Mouse (Mus musculus): ENCODE measurements around the gene Gm17654.
A peak's percentile ranks its signal among the peaks of the same experiment; 100 is the strongest.
"Not testable (repeated sequence)": the region's sequence is repeated elsewhere in the genome, so short reads cannot be mapped to it uniquely, and the experiment has no call there.

Gm17654 gene

DNA sequence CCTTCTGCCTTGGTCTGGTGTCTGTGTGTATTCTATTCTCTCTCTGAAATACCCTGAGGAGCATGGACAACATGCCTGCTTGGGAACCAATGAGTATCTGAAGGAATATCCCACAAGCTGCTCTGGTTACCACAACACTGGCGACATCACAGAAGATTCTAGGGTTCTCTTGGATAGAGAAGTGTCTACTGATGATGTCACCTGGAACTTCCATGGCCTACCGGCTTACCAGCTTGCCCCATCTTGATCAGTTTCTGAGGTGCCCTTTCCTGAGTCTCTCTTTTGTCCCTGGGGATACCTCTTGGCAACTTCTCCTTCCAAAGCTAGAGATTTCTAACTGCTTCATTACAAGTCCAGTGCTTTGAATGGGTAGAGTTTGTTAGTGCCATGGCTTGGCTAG, at the start of gene Gm17654:
TSS of gene Gm17654 (minus strand) at position 101 of the 400 bp plus-strand sequence.
- not testable (repeated sequence) for DNase-seq (ENCODE audit: low spot score in 2 of 2)

DNA sequence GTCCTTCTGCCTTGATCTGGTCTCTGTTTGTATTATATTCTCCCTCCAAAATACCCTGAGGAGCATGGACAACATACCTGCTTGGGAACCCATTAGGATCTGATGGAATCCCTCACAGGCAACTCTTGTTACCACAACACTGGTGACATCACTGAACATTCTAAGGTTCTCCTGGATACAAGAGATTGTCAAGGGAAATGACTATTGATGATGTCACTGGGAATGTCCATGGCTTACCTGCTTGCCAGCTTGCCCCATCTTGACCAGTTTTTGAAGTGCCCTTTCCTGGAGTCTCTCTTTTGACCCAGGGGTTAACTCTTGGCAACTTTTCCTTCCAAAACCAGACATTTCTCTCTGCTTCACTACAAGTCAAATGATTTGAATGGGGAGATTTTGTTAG, 29.0 kb upstream of the Gm17654 start, which contains the start of gene Gm10375:
TSS of gene Gm10375 (minus strand) at position 101 of the 400 bp plus-strand sequence.
- DNase-seq (ENCODE audit: low spot score in 2 of 2), result not testable (repeated sequence)

DNA sequence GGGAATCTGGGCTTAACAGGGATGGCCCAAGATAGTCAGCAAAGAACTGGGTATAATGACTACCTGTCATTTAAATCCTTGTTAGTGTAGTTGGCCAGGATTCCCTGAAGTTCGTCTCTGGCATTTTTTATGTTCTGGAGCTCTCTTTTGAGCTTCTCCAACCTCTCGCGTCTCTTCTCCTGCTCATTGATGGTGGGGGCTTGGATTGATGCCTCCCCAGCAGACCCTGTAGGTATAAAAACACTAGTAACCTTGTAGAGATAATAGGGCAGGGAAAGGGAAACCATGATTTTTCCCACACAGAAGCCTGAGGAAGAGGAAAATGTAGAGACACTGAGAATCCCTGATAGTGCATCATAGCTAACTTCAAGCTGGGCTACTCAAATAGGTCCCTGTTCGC, 977 bp downstream of the Gm17654 start:
- DNase-seq (ENCODE audit: low spot score in 2 of 2), result not testable (repeated sequence)

DNA sequence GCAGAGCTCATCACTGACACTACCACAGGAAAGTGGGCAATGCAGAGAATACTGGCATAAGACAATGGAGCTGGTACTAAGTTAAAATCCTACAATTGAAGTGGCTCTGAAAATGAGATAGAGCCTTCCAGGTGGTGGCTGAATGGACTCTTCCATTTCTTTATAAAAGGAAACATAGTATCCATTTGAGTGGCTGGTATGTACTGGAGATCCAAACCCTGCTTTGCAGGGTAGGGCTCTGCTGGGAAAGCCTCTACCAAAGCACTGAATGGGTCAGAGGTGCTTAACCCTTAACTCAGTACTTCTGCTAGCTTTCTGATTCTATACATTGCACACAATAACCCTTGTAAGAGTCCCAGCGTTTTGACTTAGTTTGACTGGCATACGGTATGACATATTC, 26.7 kb downstream of the Gm17654 start:
- DNase-seq (ENCODE audit: low spot score in 2 of 2), result not testable (repeated sequence)

DNA sequence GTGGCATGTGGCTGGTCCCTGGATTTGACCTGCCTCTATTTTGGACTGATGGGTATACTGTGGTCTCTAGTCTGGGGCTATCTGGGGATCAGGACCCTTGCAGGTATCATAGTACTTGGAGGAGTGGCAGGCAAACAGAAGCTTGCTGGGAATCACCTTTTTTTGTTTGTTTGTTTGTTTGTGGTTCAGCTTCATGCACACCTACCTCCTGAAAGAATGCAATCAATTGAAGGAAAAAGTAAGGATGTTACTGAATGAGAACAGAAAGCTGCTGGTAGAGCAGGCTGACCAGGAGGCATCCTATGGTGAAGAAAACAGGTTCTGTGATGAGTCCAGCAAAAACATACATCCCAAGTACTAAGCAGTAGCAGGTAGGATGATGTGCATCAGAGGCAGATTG, 32.7 kb downstream of the Gm17654 start:
- DNase-seq (ENCODE audit: low spot score in 2 of 2), result peak in 1 of 2 experiments; percentile 15

DNA sequence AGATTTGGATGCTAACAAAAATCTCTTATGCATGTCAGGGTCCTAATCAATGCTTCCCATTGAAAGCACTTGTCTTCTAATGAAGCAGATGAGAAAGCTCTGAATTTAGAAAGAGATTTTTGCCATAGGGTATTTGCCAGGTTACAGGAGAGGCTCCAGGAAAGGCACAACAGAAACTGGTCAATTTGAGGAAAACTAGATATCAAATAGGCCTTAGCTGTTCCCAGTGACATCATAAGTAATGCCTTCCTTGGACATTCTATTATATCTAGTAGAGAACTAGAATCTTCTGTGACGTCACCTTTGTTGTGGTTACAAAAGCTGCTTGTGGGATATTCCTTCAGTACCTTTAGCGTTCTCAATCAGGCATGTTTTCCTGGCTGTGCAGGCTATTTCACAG, 35.7 kb downstream of the Gm17654 start, which contains the start of gene Gm5799:
TSS of gene Gm5799 (plus strand) at position 301 of the 400 bp plus-strand sequence.
- DNase-seq (ENCODE audit: low spot score in 2 of 2), result not testable (repeated sequence)

DNA sequence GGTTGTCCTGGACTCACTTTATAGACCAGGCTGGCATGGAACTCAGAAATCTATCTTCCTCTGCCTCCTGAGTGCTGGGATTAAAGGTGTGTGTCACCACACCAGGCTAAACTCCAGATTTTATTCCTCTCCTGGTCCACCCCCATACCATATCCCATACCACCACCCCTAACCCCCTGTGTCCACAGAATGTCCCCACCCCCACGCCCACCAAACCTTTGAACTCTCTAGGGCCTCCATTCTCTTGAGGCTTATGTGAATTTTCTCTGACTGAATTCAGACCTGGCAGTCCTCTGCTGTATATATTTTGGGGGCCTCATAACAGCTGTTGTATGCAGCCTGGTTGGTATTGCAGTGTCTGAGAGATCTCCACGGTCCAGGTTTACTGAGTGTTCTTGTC, 40.8 kb downstream of the Gm17654 start:
- peak in 1 of 2 experiments; percentile 22 for DNase-seq (ENCODE audit: low spot score in 2 of 2)

DNA sequence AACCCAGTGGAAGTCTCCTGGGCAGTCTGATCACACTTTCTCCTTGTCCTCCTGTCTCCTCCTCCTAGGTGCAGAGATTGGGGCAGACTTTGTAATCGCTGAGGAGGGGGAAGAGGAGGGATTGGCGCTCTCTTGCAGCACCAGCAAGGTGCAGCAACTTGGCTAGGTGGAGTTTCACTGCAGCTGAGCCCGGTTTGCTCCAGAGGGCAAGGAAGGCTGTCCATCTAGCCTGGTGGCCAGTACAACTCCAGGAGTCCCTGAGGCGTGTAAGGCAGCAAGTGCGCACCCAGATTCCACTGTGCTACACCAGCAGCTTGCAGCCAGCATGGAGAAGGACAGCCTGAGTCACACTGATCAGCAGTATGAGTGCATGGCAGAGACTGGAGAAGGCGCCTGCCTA, 46.6 kb downstream of the Gm17654 start:
- peak; percentile 27 to 31 for DNase-seq (ENCODE audit: low spot score in 2 of 2)

DNA sequence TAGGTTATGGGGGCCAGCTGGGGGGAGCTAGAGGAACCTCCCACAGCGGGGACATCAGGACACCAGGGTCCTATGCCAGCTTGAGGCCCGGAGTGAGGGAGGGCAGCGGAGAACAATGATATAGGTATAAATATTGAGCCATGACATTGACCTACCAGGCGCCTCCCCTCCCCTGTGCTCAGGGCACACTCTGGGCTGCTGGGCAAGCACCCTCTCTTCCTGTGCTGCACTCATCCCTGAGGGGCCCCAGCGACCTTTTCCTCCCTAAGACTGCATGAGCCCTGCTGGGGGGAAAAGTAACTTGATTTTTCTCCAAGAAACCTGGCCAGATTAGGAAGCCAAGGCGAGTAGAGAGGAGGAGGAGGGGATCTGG, 46.9 kb downstream of the Gm17654 start:
- not testable (repeated sequence) for DNase-seq (ENCODE audit: low spot score in 2 of 2)

DNA sequence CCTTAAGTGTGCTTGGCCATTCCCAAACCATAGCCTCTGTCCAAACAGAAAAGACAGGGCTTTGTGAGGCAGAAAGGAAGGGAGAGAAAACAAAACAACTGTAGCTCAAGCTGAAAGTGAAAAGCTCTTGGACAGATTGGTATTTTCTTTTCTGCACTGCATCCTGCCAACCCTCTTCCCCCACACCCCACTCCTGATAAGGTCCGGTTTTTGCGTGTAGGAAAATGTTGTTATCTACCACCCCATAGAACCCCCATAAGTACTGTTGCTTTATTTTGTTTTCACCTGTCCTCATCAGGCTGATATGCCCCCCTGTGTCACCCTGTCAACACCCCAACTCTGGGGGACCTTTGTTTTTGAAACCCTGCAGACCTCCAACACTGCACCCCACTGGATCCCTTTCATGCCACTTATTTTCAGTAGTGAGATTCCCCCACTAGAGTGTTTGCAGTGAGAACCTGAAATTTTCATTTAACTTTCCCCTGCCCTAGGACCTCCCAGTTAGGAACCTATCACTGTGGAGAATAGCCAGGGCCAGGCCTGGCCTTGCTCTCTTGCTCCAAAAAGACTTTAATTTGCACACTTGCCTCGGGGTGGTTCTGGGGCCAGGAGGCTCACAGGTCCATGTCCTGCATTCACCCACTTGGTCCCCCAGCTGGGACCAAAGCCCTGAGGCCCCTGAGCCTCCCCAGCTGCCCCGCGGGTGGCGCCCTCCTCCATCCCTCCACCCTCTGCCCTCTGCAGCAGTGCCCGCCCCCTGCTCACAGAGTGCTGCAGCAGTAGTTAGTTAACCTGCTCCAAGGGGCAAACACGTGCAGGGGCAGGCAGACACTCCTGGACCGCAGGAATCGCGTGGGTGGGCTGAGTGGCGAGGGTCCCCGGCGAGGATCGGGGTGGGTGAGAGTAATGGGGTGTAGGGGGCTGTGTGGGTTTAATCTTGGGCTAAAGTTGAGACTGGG, 47.6 kb downstream of the Gm17654 start:
- DNase-seq (ENCODE audit: low spot score in 2 of 2), result peak in 1 of 2 experiments; percentile 19
